8 mouse cellular contexts compared by ENCODE assay signal in the genomic region with DNA sequence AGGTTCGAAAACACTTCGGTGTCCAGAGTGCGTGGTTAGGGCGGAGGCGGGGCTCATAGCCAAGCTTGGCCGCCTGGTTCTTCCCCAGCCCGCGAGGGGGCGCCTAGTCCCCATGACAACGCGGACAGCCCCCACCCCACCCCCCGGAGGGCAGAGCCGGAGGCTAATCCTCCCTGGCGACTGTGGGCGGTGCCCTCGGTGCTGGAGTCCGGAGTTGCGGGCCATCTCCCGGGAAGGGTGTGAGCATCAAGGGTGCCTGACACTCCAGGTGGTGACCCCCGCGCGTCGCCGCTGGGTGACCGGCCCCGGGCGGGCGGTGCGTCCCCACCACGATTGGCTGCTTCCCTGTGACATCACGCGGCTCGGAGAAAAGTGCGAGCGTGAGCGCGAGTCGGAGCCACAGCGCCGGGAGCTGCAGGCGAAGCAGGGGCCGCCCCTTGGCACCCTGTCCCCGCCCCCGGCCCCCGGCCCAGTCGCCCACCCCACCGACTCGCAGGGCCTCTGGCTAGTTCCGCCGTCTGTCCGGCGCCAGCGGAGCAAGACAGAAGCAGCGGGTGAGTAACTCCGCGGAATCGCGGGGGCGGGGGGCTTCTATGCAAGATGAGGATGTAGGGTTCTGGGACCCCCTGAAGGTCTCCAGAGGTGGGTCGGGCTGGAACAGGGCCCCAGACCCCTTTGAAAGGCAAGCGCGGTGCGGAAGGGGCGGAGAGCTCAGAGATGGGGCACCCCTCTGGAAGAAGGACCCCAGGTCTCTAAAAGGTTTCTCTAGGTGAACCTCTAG. TPM values are rescaled to one million over a fixed set of nuclear protein-coding genes. Genes with fewer than 3 reads are reported as not detected.
DNase-seq lines count a peak whose midpoint lies in the region; ATAC-seq and TF ChIP-seq lines count a peak whose summit lies in the region.

No protein-coding gene starts in this region.

- peak overlapping the region; percentile 62 for H3K4me3 ChIP-seq in kidney, embryonic 15.5 days (replicated peaks)
- peak overlapping the region; percentile 39; the same call in 1 of the 2 replicates for H3K4me3 ChIP-seq in liver, adult 2 months (ENCODE audit: insufficient read depth, low read depth, low read length)

- peak; percentile 56 for DNase-seq in cerebellum, adult 11-12 months
- no peak for DNase-seq in cerebellum, adult 8-10 months
- peak; percentile 57 to 73 for DNase-seq in cerebellum, postnatal 25 days
- no peak for DNase-seq in liver, adult 2 months (ENCODE audit: extremely low read depth, low read depth, low spot score)
- DNase-seq in neural tube, embryonic 10.5 days (ENCODE audit: extremely low spot score, low spot score), result peak; percentile 87
- peak; percentile 79 for DNase-seq in thymus, postnatal 14 days

- WGBS in kidney, embryonic 15.5 days, result under 1% methylated on average over 63 of the region's 64 CpGs
- WGBS in liver, adult 2 months, result 2% methylated on average over 63 of the region's 64 CpGs

- peak overlapping the region; percentile 99 for H3K4me2 ChIP-seq in kidney, embryonic 15.5 days

- no peak overlapping the region for H3K27ac ChIP-seq in kidney, embryonic 15.5 days
- no peak overlapping the region for H3K27ac ChIP-seq in liver, adult 2 months (replicated peaks; ENCODE audit: insufficient read depth, low read depth, low read length)

- peak overlapping the region; percentile 19; the same call in 1 of the 2 replicates for H3K9ac ChIP-seq in kidney, embryonic 15.5 days
- H3K9ac ChIP-seq in liver, adult 2 months (ENCODE audit: low read depth, low read length), result no peak overlapping the region

- H3K4me1 ChIP-seq in kidney, embryonic 15.5 days, result peaks cover 32% of the 10 kb centered on the region
- H3K4me1 ChIP-seq in liver, adult 2 months (ENCODE audit: control insufficient read depth, insufficient read depth, low read length), result peaks cover 5% of the 10 kb centered on the region

- no peaks in the 10 kb centered on the region for H3K79me2 ChIP-seq in liver, adult 2 months (ENCODE audit: control insufficient read depth, insufficient read depth, low read length)

- peaks cover 50% of the 10 kb centered on the region for H3K27me3 ChIP-seq in kidney, embryonic 15.5 days
- H3K27me3 ChIP-seq in liver, adult 2 months (ENCODE audit: control insufficient read depth, insufficient read depth, low read length), result peaks cover 21% of the 10 kb centered on the region

- no peaks in the 10 kb centered on the region for H3K9me3 ChIP-seq in kidney, embryonic 15.5 days (replicated peaks)

- peak; percentile 50 for ATAC-seq in granulocyte monocyte progenitor cell, adult 5-6 weeks (replicated peaks; ENCODE audit: poor library complexity, severe bottlenecking)
- peak; percentile 67 for ATAC-seq in kidney, embryonic 15.5 days (replicated peaks; ENCODE audit: low FRiP score)

- H3K36me3 ChIP-seq in kidney, embryonic 15.5 days, result peaks cover 25% of the 10 kb centered on the region
- no peaks in the 10 kb centered on the region for H3K36me3 ChIP-seq in liver, adult 2 months (ENCODE audit: control insufficient read depth, insufficient read depth, low read length)

- TF ChIP-seq POLR2A in liver, adult 2 months (IDR thresholded peaks at IDR 0.05; ENCODE audit: extremely low read depth, insufficient read depth, low read length), result no peak

- TF ChIP-seq CTCF in liver, adult 2 months (IDR thresholded peaks at IDR 0.05; ENCODE audit: low read depth, low read length), result peak; percentile 34; the same call in 1 of the 2 replicates

RNA-seq across cellular contexts. Expression of a gene that starts 5.1 kb away (rescaled TPM):
- total RNA-seq in granulocyte monocyte progenitor cell, adult 5-6 weeks (2014; fragmentation: Nextera tagmentation), result not detected in 2 replicates
- 0.26 TPM in 1 of 2 replicates, not detected in the other for total RNA-seq in granulocyte monocyte progenitor cell, adult 5-6 weeks (2017)
- polyA plus RNA-seq in kidney, embryonic 15.5 days (2015; fragmentation: Nextera tagmentation; extraction: Ambion mirVana), result 0.42 TPM in 1 of 2 replicates, not detected in the other
- 0.13 TPM in 1 of 2 replicates, not detected in the other for total RNA-seq in liver, adult 2 months (2014; rRNA removed)
- polyA plus RNA-seq in liver, adult 2 months (2012; rRNA removed), result not detected in 2 replicates

RNA-seq across cellular contexts. Expression of a gene that starts 10.1 kb away (rescaled TPM):
- total RNA-seq in granulocyte monocyte progenitor cell, adult 5-6 weeks (2014; fragmentation: Nextera tagmentation), result 1.3 and 4.1 TPM in 2 replicates
- total RNA-seq in granulocyte monocyte progenitor cell, adult 5-6 weeks (2017), result not detected in 2 replicates
- polyA plus RNA-seq in kidney, embryonic 15.5 days (2015; fragmentation: Nextera tagmentation; extraction: Ambion mirVana), result 1,215 and 1,266 TPM in 2 replicates
- not detected in 2 replicates for total RNA-seq in liver, adult 2 months (2014; rRNA removed)
- 0.50 and 0.56 TPM in 2 replicates for polyA plus RNA-seq in liver, adult 2 months (2012; rRNA removed)

RNA-seq across cellular contexts. Expression of a gene that starts 23.5 kb away (rescaled TPM):
- total RNA-seq in granulocyte monocyte progenitor cell, adult 5-6 weeks (2014; fragmentation: Nextera tagmentation), result not detected in 2 replicates
- total RNA-seq in granulocyte monocyte progenitor cell, adult 5-6 weeks (2017), result 0.21 TPM in 1 of 2 replicates, not detected in the other
- polyA plus RNA-seq in kidney, embryonic 15.5 days (2015; fragmentation: Nextera tagmentation; extraction: Ambion mirVana), result 0.49 and 0.53 TPM in 2 replicates
- total RNA-seq in liver, adult 2 months (2014; rRNA removed), result not detected in 2 replicates
- polyA plus RNA-seq in liver, adult 2 months (2012; rRNA removed), result not detected in 2 replicates

RNA-seq across cellular contexts. Expression of a gene that starts 53.7 kb away (rescaled TPM):
- 115 and 135 TPM in 2 replicates for total RNA-seq in granulocyte monocyte progenitor cell, adult 5-6 weeks (2014; fragmentation: Nextera tagmentation)
- 75.7 and 89.4 TPM in 2 replicates for total RNA-seq in granulocyte monocyte progenitor cell, adult 5-6 weeks (2017)
- 37.7 and 46.7 TPM in 2 replicates for polyA plus RNA-seq in kidney, embryonic 15.5 days (2015; fragmentation: Nextera tagmentation; extraction: Ambion mirVana)
- total RNA-seq in liver, adult 2 months (2014; rRNA removed), result 13.2 and 23.6 TPM in 2 replicates
- 43.2 and 59.5 TPM in 2 replicates for polyA plus RNA-seq in liver, adult 2 months (2012; rRNA removed)

Comparison
In these comparisons a context has a peak if more than half of its experiments do, and no peak if none do; other contexts are left out.
1. DNase-seq: peak in cerebellum, adult 11-12 months (single experiment), cerebellum, postnatal 25 days (2 of 2), neural tube, embryonic 10.5 days (single experiment) and thymus, postnatal 14 days (single experiment); none in cerebellum, adult 8-10 months (single experiment) and liver, adult 2 months (single experiment).